Mouse (Mus musculus): Measurements from ENCODE around the gene Ninl.
"Not testable (repeated sequence)": the region's sequence is repeated elsewhere in the genome, so short reads cannot be mapped to it uniquely, and the experiment has no call there.

GRCm38 (mm10) chr2:150947341-150947740, 91.8 kb downstream of the Ninl start:
- TF ChIP-seq CTCF (IDR thresholded peaks at IDR 0.05; ENCODE audit: borderline replicate concordance, insufficient read depth, low read length); POLR2A (IDR thresholded peaks at IDR 0.05; ENCODE audit: low read depth, low read length): not testable (repeated sequence)
